Mouse (Mus musculus) bone marrow, adult 2 months (tissue): ENCODE measurements around the gene Pacrg.

Source experiments
- CTCF ChIP-seq: fragments of 200-500 bp; IDR thresholded peaks from 2 replicates; pipeline ENCODE4 v1.5.1; 2011; ENCODE audit warnings: low read length, control low read depth; ENCODE audit not compliant: control insufficient read depth, insufficient read depth
- POLR2A ChIP-seq: fragments of 200-500 bp; IDR thresholded peaks from 2 replicates; pipeline ENCODE4 v1.6.1; 2011; ENCODE audit warnings: low read depth, mild to moderate bottlenecking, control low read depth, low read length, borderline replicate concordance; ENCODE audit not compliant: control insufficient read depth

GRCm38 (mm10) chr17:10474972-10475371 lies 365.1 kb downstream of the Pacrg start:
- TF ChIP-seq CTCF (no peak), POLR2A (no peak)
